Mouse (Mus musculus) left cerebral cortex, postnatal 36 days (tissue): Measurements from ENCODE around the gene Homer2. TPM values are rescaled to one million over a fixed set of nuclear protein-coding genes. Genes with fewer than 3 reads are reported as not detected.

Experiments
- total RNA-seq, 2 experiments: library from RNA; stranded (reverse); gene quantifications; 2 replicates each; pipeline ENCODE4 v1.2.3; 2021

The Homer2 gene
- total RNA-seq, 2 experiments from 2014 or later: 64.3 to 73.2 TPM

Other genes with a start within 250 kb of the Homer2 start
- gene Ap3b2, start 213.6 kb downstream of the Homer2 start, total RNA-seq: 100 to 1,000 TPM; 143 to 155 TPM
- not detected for gene BC048679, start 209.2 kb downstream of the Homer2 start, total RNA-seq
- under 1 TPM; 0.10 to 0.25 TPM for gene Fsd2, start 140.6 kb downstream of the Homer2 start, total RNA-seq
- gene Whamm, start 136.3 kb downstream of the Homer2 start, total RNA-seq: 10 to 100 TPM; 12.3 to 21.0 TPM
- 10 to 100 TPM; 77.3 to 80.7 TPM for gene Ramac, start 55.4 kb upstream of the Homer2 start, total RNA-seq
- gene 3110040N11Rik, start 82.0 kb upstream of the Homer2 start, total RNA-seq: 10 to 100 TPM; 22.3 to 27.0 TPM
- gene Btbd1, start 121.9 kb upstream of the Homer2 start, total RNA-seq: 100 to 1,000 TPM; 113 to 124 TPM
- gene Gm10160, start 148.3 kb upstream of the Homer2 start, total RNA-seq: not detected
- 10 to 100 TPM; 28.4 to 36.9 TPM for gene Tm6sf1, start 151.5 kb upstream of the Homer2 start, total RNA-seq
- gene Hdgfl3, start 226.9 kb upstream of the Homer2 start, total RNA-seq: 10 to 100 TPM; 76.0 to 76.9 TPM